Mouse (Mus musculus): ENCODE results near the gene Bcl7a.

Gene Bcl7a

DNA sequence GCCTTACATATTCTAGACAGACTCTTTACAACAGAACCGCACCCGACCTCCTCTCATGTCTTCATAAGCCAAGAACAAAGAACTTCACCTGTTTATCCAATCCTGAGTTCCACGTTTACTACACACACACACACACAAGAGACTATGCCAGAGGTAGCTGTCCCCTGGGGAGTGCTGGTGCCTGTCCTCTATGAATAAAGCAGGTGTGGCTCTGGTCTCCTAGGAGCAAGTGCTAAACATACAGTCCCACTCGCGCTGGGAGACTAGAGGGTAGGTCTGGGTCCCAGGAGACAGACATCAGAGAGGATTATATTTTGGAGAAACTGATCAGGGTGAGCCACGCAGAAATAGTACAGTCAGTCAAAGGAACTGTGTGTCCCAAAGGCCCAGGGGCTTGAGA lies 10.1 kb upstream of the Bcl7a start:
- no peak for DNase-seq

DNA sequence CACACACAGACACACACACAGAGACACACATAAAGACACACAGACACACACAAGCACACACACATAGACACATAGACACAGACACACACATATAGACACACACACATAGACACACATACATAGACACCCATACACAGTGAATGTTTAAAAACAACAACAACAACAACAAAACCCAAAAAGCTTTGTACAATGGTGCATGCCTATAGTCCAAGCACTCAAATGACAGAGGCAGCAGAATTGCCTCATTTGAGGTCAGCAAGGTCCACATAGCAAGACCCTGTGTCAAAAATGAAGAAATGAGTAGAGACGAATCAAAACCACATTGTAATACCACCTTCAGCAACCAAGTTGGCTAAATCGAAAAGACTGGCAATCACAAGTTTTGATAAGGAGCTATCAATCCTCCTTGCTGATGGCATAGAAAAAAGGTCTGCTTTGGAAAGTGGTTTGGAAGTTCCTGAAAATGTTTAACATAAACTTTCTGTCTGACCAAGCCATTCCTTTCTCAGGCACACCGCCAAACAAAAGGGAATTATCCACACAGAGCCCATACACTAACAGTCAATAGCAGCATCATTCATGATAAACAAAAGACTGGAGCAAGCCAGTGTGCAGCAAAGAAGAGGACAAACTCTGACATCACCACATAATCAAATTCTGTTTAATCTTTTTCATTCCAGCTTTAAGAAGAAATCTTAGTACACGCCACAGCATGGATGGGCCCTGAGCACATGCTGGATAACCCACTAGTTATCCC lies 7.3 kb upstream of the Bcl7a start:
- no peak for DNase-seq

DNA sequence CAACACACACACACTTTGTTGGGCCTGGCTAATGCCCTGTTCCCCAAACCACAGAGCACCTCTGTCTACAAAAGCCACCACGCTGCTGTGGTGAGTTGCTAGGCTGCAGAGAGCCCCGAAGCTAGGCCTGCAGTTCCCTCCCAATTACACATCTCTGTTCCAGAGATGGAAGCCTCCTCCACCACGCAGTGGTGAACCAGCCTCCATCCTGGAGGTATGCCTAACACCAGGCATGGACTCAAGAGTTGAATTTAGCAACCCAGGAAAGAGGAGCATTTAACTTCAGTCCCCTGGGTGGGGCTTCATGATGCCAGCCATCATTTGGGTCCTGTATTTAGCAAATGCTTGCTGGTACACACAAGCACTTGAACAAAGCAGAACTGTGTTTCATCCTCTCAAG lies 5.2 kb upstream of the Bcl7a start:
- DNase-seq = no peak

DNA sequence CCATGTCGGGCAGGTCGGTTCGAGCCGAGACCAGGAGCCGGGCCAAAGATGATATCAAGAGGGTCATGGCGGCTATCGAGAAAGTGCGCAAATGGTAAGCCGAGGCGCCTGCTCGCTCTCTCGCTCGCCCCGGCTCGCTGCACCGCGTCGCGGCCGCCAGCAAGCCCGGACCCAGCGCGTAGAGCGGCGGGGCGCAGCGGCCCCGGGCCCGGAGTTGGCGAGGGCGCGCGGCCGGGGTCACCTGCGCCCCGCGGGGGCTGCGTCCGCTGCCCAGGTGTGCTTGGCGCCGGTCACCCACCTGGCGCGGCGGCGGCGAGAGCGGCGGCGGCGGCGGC lies 961 bp downstream of the Bcl7a start:
- no peak for DNase-seq

DNA sequence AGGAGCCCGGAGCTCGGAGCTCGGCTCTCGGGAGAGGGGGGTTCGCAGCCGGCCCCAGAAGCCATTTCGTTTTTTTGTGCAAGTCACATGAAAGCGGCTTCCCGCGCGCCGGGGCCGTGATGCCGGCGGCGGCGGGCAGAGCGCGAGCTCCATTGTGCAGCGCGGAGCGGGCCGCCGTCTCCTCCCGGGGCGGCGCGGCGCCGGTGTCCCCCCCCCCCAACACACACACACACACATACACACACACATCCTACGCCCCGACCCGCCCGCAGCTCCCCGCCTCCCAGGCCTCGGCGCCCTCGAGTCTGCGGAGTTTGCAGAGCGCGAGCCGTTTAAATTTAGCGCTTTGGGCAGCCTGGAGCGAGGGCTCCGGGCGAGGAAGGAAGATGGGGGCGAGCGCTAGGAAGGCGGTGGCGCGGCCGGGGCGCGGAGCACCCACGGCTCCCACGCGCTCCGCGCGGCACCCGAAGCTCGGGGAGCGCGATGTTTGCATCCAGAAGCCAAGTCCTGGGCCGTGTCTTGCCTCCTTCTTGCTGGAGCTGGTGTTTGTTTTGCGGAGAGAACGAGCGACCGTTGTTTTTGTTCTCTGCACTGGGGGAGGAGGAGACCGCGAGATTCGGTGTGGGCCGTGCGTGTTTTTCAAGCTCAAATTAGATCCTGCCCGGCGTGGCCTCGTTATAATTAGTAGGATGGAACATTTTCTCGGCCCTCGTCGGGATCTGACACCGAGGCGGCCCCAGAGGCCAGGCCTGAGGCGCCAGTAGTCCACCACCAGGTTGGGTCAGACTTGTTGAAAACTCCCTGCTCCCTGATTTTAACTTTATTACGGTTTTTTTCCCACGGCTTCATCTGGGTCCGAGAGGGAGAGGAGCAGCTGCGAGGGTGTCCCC lies 1.6 kb downstream of the Bcl7a start:
- DNase-seq = peak; percentile 73 to 75

DNA sequence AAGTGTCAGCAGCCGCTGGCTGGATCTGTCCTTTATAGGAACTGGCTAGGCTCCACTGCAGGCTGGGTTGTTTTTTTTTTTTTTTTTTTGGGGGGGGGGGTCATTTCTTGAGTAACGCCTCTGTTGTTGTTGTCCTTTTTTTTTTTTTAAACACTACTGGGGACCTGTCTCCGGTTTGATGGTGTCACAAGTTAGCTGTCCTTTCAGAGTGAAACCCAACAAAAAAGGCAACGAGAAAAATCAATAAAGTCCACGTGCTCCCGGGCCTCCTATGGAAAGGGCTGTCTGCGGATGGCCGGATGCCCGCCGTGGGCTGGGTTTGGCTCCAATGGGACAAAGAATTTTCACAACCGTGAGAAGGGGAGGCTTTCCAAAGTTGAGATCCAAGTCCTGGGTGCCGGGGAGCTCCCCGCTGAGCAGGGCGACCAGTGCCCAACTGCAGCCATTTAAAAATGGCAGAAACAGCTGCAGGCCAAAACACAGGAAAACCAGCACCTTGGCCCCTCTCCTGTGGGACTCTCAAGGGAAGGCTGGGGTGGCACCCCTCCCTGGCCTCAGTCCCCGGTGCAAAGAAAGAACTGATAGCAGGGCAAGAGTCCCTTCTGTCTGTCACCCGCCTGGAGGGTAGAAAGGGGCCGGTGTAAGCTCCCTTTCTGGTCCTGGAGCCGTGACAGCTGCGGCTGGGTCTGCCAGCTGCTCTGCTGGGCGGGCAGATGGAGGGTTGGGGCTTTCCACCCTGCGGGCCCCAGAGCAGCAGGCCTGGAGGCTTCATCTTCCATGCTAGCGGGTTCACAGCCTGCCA lies 2.4 kb downstream of the Bcl7a start:
- DNase-seq = peak; percentile 52 to 67

DNA sequence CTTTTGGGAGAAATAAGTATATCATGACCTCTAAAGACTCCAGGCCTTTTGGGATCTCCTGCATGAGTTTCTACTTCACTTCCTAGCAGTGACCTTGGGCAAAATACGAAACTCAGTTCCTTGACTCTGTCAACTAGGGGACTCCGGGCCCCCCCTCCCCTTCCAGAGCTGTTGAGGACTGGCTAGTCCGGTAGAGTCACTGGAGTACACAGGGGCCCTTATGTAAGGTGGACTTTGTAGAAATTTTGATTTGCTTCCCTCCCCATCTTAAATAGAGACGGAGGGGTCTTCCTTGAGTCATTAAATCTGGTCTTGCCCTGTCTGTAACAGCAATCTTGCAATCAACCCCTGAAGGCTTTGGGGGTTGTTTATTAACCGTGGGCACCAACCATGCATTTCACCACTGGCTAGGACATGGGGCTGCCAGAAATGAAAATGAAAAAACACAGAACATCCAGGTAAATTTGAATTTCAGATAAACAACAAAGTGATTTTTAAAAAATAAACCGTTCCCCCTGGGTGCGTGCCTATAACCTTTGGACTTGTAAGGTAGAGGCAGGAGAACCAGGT lies 3.2 kb downstream of the Bcl7a start:
- no peak for DNase-seq

DNA sequence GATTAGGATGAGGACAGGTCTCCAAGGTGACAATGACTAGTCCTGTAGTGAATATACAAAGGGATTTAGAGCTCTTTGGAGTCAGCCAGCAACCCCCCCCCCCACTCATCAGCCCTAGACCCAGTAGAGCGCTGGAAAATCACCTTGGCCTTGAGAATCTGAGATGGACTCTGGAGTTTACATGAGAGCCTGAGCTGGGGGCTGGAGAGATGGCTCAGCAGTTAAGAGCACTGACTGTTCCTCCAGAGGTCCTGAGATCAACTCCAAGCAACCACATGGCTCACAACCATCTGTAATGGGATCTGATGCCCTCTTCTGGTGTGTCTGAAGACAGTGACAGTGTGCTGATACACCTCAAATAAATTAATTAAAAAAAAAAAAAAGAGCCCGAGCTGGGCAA lies 4.4 kb downstream of the Bcl7a start:
- no peak for DNase-seq

DNA sequence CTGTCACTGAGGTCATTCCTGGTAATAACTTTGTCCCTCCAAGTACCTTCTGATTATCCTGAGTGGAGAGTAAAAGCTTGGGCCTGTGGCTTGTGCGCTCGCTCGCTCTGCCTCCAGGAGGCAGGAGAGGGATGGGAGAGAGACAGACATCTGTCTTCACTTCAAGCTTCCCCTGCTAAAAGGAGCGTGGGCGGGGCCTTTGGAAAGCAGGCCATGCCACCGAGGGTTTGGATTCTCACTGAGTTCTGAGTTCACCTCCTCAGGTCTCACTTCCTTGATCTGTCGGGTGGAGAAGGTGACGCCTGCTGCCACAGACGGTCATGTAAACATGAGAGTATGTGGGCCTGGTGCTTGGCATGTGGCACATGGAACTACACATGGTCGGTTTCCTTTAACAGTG lies 6.8 kb downstream of the Bcl7a start:
- DNase-seq = peak in 1 of 2 experiments; percentile 63

DNA sequence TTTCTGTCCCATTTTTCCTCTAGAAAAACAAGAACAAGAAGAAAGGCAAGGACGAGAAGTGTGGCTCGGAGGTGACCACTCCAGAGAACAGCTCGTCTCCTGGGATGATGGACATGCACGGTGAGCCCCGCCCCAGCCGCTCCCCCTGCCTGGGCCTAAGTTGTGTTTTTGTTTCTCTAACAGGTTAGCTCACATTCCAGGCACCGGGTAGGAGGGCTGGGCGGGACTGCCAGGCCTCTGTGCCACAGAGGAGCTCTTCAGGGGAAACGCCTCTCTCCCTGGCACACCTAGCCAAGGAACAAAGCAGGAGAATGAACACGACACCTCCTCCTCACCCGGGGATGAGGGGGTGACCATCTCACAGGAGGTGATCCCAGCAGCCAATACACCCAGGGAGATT lies 12.3 kb downstream of the Bcl7a start:
- DNase-seq = no peak

DNA sequence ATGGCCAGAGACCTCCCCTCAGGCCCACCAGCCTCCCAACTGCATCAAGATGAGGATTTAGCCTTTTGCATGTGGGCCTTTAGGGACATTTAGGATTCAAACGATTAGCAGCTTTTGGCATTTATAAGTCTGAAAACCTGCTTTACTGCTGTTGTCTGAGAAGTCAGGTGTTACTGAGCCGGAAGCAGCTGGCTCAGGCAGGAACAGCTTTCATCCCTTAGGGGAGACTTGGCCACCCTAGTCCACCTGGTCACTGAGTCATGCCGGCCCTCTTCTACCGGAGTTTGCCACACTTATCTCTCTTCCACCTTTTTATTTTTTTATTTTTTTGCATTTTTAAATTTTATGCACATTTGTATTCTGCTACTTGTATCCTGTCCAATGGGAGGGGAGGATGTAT lies 13.6 kb downstream of the Bcl7a start:
- DNase-seq = no peak

DNA sequence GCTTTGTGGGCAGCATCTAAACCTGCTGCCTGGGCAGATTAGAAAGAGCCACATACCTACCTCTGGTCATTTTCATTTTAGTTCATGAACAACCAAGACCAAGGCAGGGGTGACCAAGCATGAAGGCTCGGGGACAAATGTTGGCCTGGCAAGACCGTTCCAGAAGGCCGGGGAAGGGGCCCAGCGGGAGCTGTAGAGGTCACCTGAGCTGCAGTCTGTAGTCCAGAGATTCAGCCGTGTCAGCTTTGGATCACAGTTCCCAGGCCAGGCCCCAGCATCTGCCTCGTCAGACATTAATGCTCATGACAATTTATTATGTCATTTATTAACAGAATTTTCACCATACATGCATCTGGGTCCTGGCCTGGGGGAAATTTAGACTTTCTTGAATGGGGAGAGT lies 15.8 kb downstream of the Bcl7a start:
- DNase-seq = peak in 1 of 2 experiments; percentile 52

DNA sequence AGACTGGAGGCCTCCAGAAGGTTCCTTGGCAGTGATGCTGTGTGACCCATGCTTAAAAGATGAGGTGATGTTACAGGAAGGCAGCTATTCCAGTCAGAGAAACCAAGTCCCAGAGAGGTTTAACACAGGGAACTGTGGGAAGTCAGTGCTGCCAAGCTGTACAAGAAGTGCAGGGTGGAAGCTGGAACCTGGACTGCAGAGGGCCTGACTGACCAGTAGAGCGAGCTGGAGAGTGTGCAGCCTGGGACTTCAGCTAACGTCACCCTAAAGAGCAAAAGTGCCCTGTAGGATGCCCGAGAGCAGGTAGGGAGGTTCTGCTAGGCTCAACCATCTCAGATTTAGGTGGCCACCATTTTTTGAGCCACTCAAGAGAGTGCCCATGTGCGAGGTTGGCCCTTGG lies 19.3 kb downstream of the Bcl7a start:
- no peak for DNase-seq

DNA sequence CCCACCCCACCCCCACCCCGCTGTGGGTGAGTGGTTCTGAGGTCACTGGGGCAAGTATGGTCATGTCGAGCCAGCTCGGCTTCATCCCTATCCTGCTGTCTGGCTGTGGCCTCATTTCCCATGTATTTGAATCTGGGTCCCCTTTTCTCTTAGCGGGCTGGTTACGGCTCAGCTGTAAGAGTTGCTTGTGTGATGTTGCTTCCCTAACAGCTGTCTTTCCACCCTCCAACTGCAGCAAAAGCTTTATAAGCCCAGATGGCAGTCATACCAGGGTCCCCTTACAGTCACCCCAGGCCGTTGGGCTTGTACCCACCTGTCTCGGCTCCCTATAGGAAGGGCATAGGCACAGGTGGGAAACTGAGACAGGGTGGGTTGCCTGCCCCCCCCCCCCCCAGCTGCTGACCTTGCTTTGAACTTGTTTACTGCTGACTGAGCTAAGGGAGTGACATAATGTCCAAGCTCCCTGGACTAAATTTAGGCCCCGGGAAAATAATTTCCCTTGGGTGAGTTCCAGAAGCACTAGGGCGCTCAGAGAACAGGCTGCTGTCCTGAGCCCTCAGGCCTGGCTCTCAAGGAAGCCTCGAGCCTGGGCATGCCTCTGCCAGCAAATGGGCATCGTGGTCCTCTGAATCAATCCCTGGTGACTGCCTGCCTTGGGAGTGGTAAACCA lies 20.8 kb downstream of the Bcl7a start:
- DNase-seq = peak; percentile 71 to 79

DNA sequence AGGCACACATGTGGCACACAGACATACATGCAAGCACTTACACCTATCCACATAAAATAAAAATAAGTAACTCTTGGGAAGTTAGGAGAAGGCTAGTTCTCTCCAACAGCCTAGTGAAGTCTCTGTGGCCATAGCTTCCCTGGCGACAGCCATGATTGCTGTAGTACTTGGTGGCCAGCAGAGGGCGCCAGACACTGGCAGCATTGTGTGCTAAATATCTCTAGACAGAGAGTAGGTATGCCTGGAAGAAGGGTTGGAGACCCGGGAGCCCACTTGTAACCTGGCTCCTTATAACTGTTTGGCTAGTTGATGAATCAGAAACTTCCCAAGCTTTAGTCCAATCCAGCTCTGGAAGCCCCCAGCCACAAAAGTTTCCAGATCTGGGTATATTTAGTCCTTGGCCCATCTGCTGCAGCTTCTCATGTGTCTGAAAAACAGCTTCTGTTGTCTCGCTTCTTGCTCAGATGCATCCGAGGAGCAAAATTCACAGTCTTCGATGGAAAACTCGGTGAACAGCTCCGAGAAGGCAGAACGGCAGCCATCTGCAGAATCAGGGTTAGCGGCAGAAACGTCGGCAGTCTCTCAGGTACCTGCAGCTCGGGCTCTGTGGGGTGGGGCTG lies 25.3 kb downstream of the Bcl7a start:
- DNase-seq = peak; percentile 58 to 72

DNA sequence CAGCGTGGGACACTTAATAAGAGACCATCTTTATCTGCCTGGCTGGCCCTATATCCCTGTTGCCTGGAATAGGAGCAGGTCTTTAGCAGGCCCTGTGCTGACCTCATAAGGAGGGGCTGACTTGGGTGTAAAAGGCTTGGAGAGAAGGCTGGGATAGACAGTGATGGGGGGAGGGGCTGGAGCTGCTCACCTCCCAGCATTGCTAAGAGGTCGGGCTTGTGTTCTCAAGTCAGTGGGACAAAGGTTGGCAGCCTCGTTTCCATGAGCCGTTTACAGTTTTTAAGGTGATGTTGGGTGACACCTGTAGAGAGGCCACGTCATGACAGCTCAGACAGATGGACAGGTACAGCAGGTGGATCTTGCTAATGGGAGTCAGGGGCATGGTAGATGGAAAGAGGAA lies 26.4 kb downstream of the Bcl7a start:
- no peak for DNase-seq

DNA sequence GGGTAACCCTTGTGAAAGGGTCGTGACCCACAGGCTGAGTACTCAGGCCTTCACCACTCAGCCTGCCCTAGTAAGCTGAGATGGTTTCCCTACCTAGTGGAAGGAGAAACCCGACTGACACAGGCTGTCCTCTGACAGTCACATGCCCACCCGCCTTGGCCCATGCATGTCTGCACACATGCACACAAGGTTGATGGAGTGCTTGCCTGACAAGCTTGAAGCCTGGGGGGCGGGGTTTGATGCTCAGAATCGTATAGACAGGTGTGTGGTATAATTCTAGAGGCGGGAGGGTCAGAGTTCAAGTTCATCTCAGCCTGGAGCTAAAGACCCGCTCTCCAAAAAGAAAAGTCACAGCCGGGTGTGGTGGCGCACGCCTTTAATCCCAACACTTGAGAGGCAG lies 31.6 kb downstream of the Bcl7a start:
- DNase-seq = no peak

DNA sequence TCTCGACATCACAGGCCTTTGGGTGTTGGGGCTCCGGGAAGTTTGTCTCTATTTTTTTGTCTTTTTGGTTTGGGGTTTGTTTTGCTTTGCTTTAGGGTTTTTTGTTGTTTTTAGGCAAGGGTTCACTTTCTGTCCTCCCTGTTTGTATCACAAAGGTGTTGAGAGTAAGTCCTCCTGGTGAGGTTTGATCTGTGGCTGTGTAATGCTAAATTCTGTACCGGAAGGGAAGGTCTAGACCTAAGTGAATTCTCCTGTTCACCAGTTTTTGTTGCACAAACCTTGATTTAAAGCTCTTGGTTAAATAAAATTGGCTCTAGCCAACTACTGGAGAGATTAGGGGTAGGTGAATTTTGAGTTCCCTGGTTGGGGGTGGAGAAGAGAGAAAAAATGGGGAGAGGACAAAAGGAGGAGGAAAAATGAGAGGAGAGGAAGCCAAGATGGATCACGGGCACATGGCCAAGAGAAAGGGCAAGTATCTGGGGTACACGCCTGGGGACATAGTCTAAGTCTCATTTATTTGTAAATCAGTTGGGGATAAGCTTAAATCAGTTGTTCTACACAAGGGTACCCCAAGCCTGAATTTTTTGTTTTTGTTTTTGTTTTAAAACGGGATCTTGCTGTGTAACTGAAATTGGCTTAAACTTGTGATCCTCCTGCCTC lies 32.3 kb downstream of the Bcl7a start:
- peak in 1 of 2 experiments; percentile 55 for DNase-seq

DNA sequence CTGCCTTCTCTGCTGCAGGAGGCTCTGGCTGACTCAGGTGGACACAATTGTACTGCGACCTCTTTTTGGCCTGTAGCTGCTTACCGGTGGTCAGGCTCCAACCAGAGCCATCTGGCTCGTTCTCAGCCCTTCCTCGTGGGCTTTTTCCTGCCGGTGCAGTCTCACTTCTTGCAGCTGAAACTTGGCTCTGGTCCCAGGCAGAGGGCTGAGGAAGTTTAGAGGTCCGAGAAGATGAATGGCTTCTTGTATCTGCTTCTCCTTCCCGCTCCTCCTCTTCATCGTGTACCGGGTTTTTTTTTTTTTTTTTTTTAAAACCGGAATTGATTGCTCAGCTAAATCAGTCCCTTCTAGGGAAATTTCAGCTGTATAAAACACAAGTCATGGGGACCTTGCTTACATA lies 32.9 kb downstream of the Bcl7a start:
- peak; percentile 75 to 85 for DNase-seq

DNA sequence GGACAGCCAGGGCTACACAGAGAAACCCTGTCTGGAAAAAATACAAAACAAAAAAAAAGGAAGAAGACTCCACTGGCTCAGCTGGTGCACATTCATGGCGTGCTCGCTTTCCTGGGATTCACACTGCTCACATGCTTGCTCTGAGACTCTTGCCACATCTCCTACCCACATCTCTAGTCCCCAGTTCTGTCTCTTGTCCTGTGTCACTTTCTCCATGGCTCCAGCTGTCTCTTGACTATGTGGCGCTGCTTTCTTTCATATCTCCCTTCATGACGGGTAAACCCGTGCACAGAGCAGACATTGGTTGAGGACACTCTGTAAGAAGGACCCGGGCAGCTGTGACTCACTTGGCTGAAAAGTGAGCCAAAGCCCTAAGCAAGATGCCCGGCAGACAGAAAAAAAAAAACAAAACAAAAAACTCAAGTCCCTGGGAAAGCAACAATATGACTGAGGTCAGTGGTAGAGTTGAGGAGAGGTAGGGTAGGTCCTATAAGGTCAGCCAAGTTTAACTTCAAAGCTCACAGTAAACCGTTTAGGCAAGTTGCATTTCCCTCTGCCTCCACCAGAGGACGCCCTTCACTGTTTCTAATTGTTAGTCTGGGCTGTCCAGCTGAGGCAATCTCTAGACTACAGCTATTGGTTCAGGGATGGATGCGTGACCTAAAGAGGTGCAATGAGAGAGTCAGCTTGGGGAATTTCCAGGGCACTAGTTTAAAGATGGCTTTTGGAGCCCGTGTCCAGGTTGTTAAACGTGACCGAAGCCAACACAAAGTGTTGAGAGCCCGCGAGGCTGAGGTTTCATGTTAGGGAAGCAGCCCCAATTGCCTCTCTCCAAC lies 33.7 kb downstream of the Bcl7a start:
- peak; percentile 87 to 91 for DNase-seq

DNA sequence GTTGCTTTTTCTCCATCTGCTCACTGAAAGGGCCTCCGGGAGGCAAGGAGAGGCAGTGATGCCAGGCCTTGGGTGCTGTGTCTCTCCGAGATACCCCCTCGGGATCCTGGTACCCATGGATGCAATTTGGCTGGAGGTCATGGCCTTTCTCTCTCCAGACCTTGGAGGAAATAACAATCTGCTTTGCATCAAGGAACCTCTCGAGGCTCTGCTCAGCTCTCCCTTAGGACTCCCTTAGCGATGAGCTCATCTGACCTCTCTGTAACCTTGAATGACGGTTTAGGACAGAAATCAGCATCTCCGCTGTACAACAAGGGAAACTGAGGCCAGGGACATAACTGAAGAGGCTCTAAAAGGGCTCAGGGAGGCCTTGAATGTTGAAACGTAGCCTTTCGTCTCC lies 35.1 kb downstream of the Bcl7a start:
- DNase-seq = no peak
